In genomic region chr16:10785371-10786231, GRCm38 (mm10) we compare ENCODE assay signal across 8 mouse cellular contexts. TPM values are rescaled to one million over a fixed set of nuclear protein-coding genes. Genes with fewer than 3 reads are reported as not detected.
DNase-seq lines count a peak whose midpoint lies in the region; ATAC-seq and TF ChIP-seq lines count a peak whose summit lies in the region.

Gene Socs1, minus strand, starts transcription at chr16:10785536.

- H3K9me3 ChIP-seq in embryonic facial prominence, embryonic 15.5 days (replicated peaks) = no peaks in the 10 kb centered on the region

- ATAC-seq in embryonic facial prominence, embryonic 15.5 days (ENCODE audit: insufficient number of reproducible peaks, low FRiP score, low TSS enrichment, low read depth) = peak; percentile 91
- ATAC-seq in monocyte, adult 5-6 weeks (replicated peaks; ENCODE audit: insufficient number of reproducible peaks, low FRiP score, low TSS enrichment, poor library complexity, severe bottlenecking) = peak; percentile 42

- TF ChIP-seq CTCF in bone marrow, adult 2 months (IDR thresholded peaks at IDR 0.05; ENCODE audit: control insufficient read depth, insufficient read depth, low read length) = no peak

- peak within 1 kb of the TSS; percentile 94 for H3K4me3 ChIP-seq in bone marrow, adult 2 months (replicated peaks; ENCODE audit: control insufficient read depth, low read depth, low read length)
- peak within 1 kb of the TSS; percentile 75 for H3K4me3 ChIP-seq in embryonic facial prominence, embryonic 15.5 days (replicated peaks)

- under 1% methylated on average over 58 of the region's 59 CpGs for WGBS in bone marrow, adult 2 months
- under 1% methylated on average over 58 of the region's 59 CpGs for WGBS in embryonic facial prominence, embryonic 15.5 days

- TF ChIP-seq POLR2A in bone marrow, adult 2 months (IDR thresholded peaks at IDR 0.05; ENCODE audit: borderline replicate concordance, control insufficient read depth, low read depth, low read length) = peak; percentile 88; the same call in 1 of the 2 replicates

- DNase-seq in A20 (ENCODE audit: low read depth, low spot score) = peak; percentile 99
- DNase-seq in heart, adult 8-10 months (ENCODE audit: low spot score) = peak; percentile 88
- DNase-seq in kidney, adult 9 months = peak; percentile 87
- peak; percentile 90 for DNase-seq in liver
- peak; percentile 83 to 91 for DNase-seq in spleen, postnatal 4 days (ENCODE audit: low spot score in 2 of 2)

- peaks cover 6% of the 10 kb centered on the region for H3K4me1 ChIP-seq in bone marrow, adult 2 months (ENCODE audit: control insufficient read depth, insufficient read depth, low read length)
- H3K4me1 ChIP-seq in embryonic facial prominence, embryonic 15.5 days = peaks cover 56% of the 10 kb centered on the region

- no peaks in the 10 kb centered on the region for H3K27me3 ChIP-seq in embryonic facial prominence, embryonic 15.5 days

- peak within 1 kb of the TSS; percentile 92 for H3K27ac ChIP-seq in bone marrow, adult 2 months (ENCODE audit: control insufficient read depth, insufficient read depth, low read depth, low read length, poor library complexity)
- peak within 1 kb of the TSS; percentile 100 for H3K27ac ChIP-seq in embryonic facial prominence, embryonic 15.5 days (replicated peaks)

- H3K9ac ChIP-seq in embryonic facial prominence, embryonic 15.5 days = peak within 1 kb of the TSS; percentile 74

- H3K36me3 ChIP-seq in embryonic facial prominence, embryonic 15.5 days = no peaks in the 10 kb centered on the region

- H3K4me2 ChIP-seq in embryonic facial prominence, embryonic 15.5 days (replicated peaks) = peak within 1 kb of the TSS; percentile 84

RNA-seq across cellular contexts. Expression of gene Socs1, which starts in this region (rescaled TPM):
- 2.8 and 4.8 TPM in 2 replicates for polyA plus RNA-seq in bone marrow, adult 2 months (2011; ENCODE audit: insufficient read depth, insufficient read length, low replicate concordance, missing spikeins)
- polyA plus RNA-seq in embryonic facial prominence, embryonic 15.5 days (2015; fragmentation: Nextera tagmentation; extraction: Ambion mirVana) = 15.3 and 15.4 TPM in 2 replicates
- under 1 TPM; 0.32 to 0.41 (median 0.36) TPM for total RNA-seq in heart, adult 8-10 months (2022)
- total RNA-seq in monocyte, adult 5-6 weeks (2017) = 1.4 to 6.3 TPM (median 1.5 TPM) in 3 replicates

Comparison
In these comparisons a context has a peak if more than half of its experiments do, and no peak if none do; other contexts are left out.
1. Peak in every context shown above with its lines: DNase-seq, ATAC-seq, H3K4me3 ChIP-seq and H3K27ac ChIP-seq.
2. Peak in DNase-seq in heart, adult 8-10 months; RNA of the gene not detected or under 1 TPM.